Mouse (Mus musculus) granulocyte monocyte progenitor cell, adult 5-6 weeks (primary cell): ENCODE data around the gene Kcng1. TPM values are rescaled to one million over a fixed set of nuclear protein-coding genes. Genes with fewer than 3 reads are reported as not detected.

Experiments used
- ATAC-seq: replicated peaks from 2 replicates; pipeline ENCODE4 v1.8.0; 2016; ENCODE audit warnings: mild to moderate bottlenecking, moderate TSS enrichment, inconsistent platforms; ENCODE audit not compliant: poor library complexity, severe bottlenecking
- total RNA-seq, 2 experiments: library from RNA; stranded (forward) in 1 of 2; stranded (reverse) in 1 of 2; fragments of 200-712, 200-1000 nt in 1 of 2; fragments of >200 nt in 1 of 2; fragmentation: Nextera tagmentation in 1 of 2; gene quantifications; 2 replicates each; pipeline ENCODE4 v1.2.3; 2014 to 2017

Kcng1 gene
- total RNA-seq, 2 experiments from 2014 or later = 0.57 to 4.9 TPM

DNA sequence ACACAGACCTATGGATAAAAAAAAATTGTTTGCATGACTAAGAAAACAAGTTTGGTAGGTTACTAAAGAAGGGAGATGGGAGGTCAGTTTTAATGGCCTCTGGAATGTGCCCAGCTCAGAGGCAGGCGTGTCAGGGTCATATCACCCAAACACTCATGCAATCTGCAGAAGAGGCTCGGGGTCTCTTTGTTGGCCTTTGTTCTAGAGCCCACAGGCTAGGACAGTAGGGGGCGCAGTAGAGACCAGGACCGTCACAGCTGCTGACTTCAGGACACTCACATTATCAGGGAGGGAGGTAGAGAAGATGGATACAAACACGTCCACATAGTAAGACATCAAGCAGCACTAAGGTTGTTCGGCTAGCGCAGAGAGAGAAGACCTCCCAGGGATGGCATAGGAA lies 13.5 kb downstream of the Kcng1 start:
- no peak for ATAC-seq

DNA sequence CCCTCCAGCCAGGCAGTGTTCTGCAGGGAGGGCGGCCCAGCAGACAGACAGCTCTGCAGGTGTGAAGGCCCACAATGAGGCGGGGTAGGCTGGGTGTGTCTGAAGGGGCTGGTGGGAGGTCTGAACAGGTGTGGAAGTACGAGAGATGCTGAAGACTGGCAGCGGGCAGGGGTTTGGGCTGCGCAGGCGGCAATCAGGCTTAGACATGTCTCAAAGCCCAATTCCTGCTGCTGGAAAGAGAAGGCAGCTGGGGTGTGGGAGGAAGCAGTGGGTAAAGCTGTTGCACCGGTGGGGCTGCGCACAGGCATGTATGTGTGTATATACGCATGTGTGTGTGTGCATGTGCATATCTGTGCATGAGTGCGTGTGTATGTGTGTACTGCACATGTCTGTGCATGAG lies 20.6 kb downstream of the Kcng1 start:
- ATAC-seq = no peak

- ATAC-seq = peak; percentile 67
Observed at GRCm38 (mm10) chr2:168260124-168260523, 21.4 kb downstream of the Kcng1 start.

- no peak for ATAC-seq
Observed at GRCm38 (mm10) chr2:168259046-168259445, 22.5 kb downstream of the Kcng1 start.

GRCm38 (mm10) chr2:168257188-168257587 lies 24.3 kb downstream of the Kcng1 start:
- ATAC-seq = no peak

DNA sequence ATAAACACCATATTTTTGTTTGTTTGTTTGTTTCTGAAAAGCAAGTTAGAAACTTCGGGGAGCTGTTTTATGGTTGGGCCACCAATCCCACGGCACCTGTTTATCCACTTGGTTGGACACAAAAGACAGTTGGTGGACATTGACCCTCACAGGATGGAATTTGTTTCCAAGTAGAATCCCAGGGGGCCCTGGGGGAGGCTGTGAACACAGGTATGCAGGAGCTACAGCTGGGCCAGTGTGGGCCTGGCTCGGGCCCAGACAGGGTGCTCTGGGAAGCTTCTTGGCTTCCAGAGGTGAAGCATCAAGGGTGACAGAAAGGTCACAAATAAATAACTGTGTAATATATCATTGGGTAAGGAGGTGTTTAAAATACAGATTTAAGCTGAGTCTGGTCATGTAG lies 25.0 kb downstream of the Kcng1 start:
- ATAC-seq = no peak

- ATAC-seq = no peak
Observed at GRCm38 (mm10) chr2:168253822-168254221, 27.7 kb downstream of the Kcng1 start.

DNA sequence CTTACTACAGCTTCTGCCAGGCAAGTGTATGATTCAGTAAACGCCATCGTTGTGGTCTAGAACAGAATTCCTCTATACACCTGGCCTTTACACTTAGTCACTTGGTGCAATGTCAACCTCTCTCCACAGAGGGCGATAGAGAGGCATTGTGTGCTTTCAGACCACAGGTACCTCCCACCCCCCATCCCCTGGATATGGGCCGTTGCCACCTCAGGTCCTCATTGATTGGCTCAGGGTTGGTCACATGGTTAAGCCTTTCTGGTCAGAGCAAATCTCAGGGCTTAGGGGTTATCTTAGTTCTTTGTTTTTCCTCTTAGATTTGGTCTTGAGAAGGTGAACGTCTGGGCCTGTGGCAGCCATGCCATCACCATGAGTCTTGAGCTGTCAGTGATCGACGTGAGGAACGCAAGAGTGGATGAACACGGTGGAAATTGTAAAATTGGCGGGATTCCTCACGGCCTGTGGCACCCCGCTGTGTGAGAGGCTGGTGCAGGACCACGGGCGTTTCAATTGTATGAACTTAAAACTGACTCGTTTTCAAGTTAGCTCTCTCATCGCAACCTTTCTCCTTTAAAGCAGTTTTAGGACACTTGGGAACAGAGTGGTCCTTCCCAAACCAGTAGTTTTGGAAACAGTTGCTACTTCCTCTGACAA lies 28.8 kb downstream of the Kcng1 start:
- peak; percentile 49 for ATAC-seq

DNA sequence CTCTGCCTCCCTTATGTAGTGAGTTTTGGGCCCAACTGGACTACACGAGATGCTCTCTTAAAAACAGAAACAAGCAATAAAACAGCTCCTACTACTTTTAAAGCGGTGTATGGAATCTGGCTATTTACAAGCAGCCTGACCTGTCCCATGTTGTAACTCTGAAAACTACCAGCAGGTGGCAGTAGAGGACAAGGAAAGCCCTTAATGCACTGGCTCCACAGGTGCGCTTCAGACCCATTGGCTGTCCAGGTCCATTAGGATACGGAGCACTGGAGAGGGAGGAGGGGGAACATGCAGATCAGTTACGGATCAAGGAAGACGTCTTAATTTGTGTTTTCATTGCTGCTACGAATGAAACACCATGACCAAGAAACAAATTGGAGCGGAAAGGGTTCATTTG lies 31.3 kb downstream of the Kcng1 start:
- ATAC-seq = peak; percentile 61

- ATAC-seq = peak; percentile 85
Observed at GRCm38 (mm10) chr2:168248856-168249245, 32.7 kb downstream of the Kcng1 start.

- no peak for ATAC-seq
Observed at GRCm38 (mm10) chr2:168248167-168248855, 33.2 kb downstream of the Kcng1 start.

- ATAC-seq = no peak
Observed at GRCm38 (mm10) chr2:168245571-168245970, 36.0 kb downstream of the Kcng1 start.

- ATAC-seq = no peak
Observed at GRCm38 (mm10) chr2:168243278-168243677, 38.3 kb downstream of the Kcng1 start.

DNA sequence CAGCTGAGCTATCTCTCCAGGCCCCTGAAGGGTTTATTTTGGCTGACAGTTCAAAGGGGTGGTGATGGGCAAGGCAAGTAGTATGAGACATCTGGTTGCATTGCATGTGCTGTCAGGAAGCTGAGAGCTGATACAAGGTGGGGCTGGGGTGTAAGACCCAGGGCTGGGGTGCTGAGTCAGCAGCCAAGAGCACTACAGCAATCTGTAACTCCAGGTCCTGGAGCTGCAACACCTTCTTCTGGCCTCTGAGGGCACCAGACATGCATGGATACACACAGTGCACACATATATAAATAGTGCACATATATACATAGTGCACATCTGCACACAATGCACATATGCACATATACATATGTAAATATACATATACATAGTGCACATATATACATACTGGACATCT lies 38.7 kb downstream of the Kcng1 start:
- ATAC-seq = no peak

- no peak for ATAC-seq
Observed at GRCm38 (mm10) chr2:168238335-168238734, 43.2 kb downstream of the Kcng1 start.

- ATAC-seq = no peak
Observed at GRCm38 (mm10) chr2:168233286-168233685, 48.2 kb downstream of the Kcng1 start.

DNA sequence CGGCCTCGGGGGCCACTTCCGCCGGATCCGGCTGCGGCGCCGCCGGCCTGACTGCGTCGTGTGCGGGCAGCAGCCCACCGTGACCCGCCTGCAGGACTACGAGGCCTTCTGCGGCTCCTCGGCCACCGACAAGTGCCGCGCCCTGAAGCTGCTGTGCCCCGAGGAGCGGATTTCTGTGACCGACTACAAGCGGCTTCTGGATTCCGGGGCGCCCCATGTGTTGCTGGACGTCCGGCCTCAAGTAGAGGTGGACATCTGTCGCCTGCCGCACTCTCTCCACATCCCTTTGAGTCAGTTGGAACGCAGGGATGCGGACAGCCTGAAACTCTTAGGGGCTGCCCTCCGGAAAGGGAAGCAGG lies 50.1 kb downstream of the Kcng1 start:
- ATAC-seq = no peak

DNA sequence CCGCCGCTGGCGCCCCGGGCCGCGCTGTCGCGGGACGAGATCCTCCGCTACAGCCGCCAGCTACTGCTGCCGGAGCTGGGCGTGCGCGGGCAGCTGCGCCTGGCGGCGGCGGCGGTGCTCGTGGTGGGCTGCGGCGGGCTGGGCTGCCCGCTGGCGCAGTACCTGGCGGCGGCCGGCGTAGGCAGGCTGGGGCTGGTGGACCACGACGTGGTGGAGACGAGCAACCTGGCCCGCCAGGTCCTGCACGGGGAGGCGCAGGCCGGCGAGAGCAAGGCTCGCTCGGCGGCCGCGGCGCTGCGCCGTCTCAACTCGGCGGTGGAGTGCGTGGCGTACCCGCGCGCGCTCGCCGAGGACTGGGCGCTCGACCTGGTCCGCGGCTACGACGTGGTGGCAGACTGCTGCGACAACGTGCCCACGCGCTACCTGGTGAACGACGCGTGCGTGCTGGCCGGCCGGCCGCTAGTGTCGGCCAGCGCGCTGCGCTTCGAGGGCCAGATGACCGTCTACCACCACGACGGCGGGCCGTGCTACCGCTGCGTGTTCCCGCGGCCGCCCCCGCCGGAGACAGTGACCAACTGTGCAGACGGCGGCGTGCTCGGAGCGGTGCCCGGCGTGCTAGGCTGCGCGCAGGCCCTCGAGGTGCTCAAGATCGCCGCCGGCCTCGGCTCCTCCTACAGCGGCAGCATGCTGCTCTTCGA lies 50.6 kb downstream of the Kcng1 start:
- peak; percentile 17 for ATAC-seq

GRCm38 (mm10) chr2:168230026-168230728 lies 51.4 kb downstream of the Kcng1 start, which contains the start of the genes Gm20716, Dpm1 and Mocs3:
Gm20716 (minus strand) TSS chr2:168230364.
Dpm1 (minus strand) TSS chr2:168230591.
Mocs3 (plus strand) TSS chr2:168230622.
- ATAC-seq = peak; percentile 72

- ATAC-seq = peak; percentile 48
Observed at GRCm38 (mm10) chr2:168229116-168230025, 52.2 kb downstream of the Kcng1 start.
